ENCODE assay signal across 14 mouse cellular contexts in the genomic region with DNA sequence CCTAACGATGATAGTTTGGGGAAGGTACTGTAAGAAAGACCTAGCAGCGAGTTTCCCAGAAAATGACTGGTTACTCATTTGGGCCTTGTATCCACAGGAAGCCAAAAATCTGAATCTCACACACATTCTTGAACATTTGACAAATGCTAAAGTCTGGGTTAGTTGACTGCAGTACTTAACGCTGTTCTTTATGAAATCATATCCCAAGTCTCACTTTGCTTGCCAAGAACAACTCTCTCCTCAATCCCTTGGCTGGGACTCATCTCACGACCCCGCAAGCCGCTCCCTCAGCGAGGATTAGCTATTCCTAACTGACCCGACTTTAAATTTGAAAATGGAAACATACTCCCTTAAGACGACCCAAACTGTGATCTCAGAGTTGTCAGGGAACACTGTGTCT. TPM values are rescaled to one million over a fixed set of nuclear protein-coding genes. Genes with fewer than 3 reads are reported as not detected.
A peak's percentile ranks its signal among the peaks of the same experiment; 100 is the strongest.
DNase-seq lines count a peak whose midpoint lies in the region.
"Had no signal": no experiment of that assay in that cellular context is flagged by ENCODE, and none has a peak within 500 bp of the region (broad histone marks: within the 10 kb centered on the region; RNA-seq: fewer than 3 reads in every experiment).

No protein-coding gene starts in this region.

- intact Hi-C loops in gastrocnemius, postnatal 14 days (cut with DNase I; ENCODE audit: low total_unique reads), result no loop called here

- DNase-seq in gastrocnemius, postnatal 25 days, result peak; percentile 14
- DNase-seq in gastrocnemius, postnatal 14 days, result no peak
- peak; percentile 11 for DNase-seq in kidney, adult 9 months
- DNase-seq in kidney, postnatal 10 days, result no peak
- DNase-seq in adipocyte (ENCODE audit: low spot score), result peak; percentile 71
- DNase-seq in skeletal muscle tissue, adult 2 months (ENCODE audit: low read depth, low spot score), result peak; percentile 27
- no peak for DNase-seq in urinary bladder, adult 18-20 months (ENCODE audit: low spot score in 2 of 2)
- DNase-seq: adrenal gland, postnatal 36 days; cerebellum, adult 18-20 months; cerebellum, postnatal 25 days; liver; lung, postnatal 36 days; right cerebral cortex, postnatal 14 days; thymus, postnatal 36 days had no signal

RNA-seq across cellular contexts. Expression of a gene that starts 54.8 kb away (rescaled TPM):
- total RNA-seq in gastrocnemius, postnatal 25 days (2021), result 1 to 10 TPM; 2.1 to 6.6 TPM
- 1 to 10 TPM; 4.6 to 4.8 TPM for total RNA-seq in gastrocnemius, postnatal 14 days (2021)

Comparison
In these comparisons a context has a peak if more than half of its experiments do, and no peak if none do; other contexts are left out.
1. DNase-seq: peak in gastrocnemius, postnatal 25 days (single experiment), kidney, adult 9 months (single experiment), adipocyte (single experiment) and skeletal muscle tissue, adult 2 months (single experiment); none in gastrocnemius, postnatal 14 days (single experiment), kidney, postnatal 10 days (single experiment) and urinary bladder, adult 18-20 months (0 of 2).